Mouse (Mus musculus) spleen, adult 2 months (tissue): ENCODE measurements at regions not wholly inside any gene's neighbourhood (a gene's known extent, or its start where the extent isn't known, plus 50 kb on each side); places are given as distances from the start of the nearest gene placed in this dataset.

Experiments used
- DNase-seq, 2 experiments: peaks; one replicate each; pipeline versions ENCODE4 v3.0.0 to v3.0.0-alpha.2; 2012 to 2021; ENCODE audit warnings: low spot score in 2 of 2, low read depth in 1 of 2
- H3K27ac ChIP-seq: fragments of 200-500 bp; 2 replicates; pipeline ENCODE4 v1.5.1; 2012; ENCODE audit warnings: low read length, inconsistent platforms; ENCODE audit not compliant: insufficient read depth
- H3K27me3 ChIP-seq: fragments of 200-500 bp; 2 replicates; pipeline ENCODE4 v1.6.1; 2012; ENCODE audit warnings: mild to moderate bottlenecking, moderate library complexity, low read length, inconsistent platforms; ENCODE audit not compliant: control insufficient read depth, insufficient read depth
- H3K36me3 ChIP-seq: fragments of 200-500 bp; 2 replicates; pipeline ENCODE4 v1.6.1; 2012; ENCODE audit warnings: mild to moderate bottlenecking, low read length, inconsistent platforms; ENCODE audit not compliant: control insufficient read depth, insufficient read depth
- H3K4me1 ChIP-seq: fragments of 200-500 bp; 2 replicates; pipeline ENCODE4 v1.6.1; 2011; ENCODE audit warnings: inconsistent platforms; ENCODE audit not compliant: control insufficient read depth, insufficient read depth, insufficient read length
- H3K4me3 ChIP-seq: fragments of 200-500 bp; 2 replicates; pipeline ENCODE4 v1.5.1; 2011; ENCODE audit warnings: mild to moderate bottlenecking, inconsistent platforms; ENCODE audit not compliant: insufficient read depth, insufficient read length; ENCODE audit errors: extremely low read depth
- CTCF ChIP-seq: fragments of 200-500 bp; IDR thresholded peaks from 2 replicates; pipeline ENCODE4 v1.5.1; 2011; ENCODE audit warnings: mild to moderate bottlenecking, inconsistent platforms; ENCODE audit not compliant: insufficient read depth, insufficient read length, insufficient replicate concordance; ENCODE audit errors: extremely low read depth
- POLR2A ChIP-seq: fragments of 200-500 bp; IDR thresholded peaks from 2 replicates; pipeline ENCODE4 v1.6.1; 2011; ENCODE audit warnings: low read depth, low read length, inconsistent platforms
- WGBS: fragments of 180-500 bp; shearing (Covaris S2); methylation state at CpG from one replicate; pipeline ENCODE4 v1.1.7; 2018; 5-methylcytosine and 5-hydroxymethylcytosine counted together

- no peak for TF ChIP-seq POLR2A
- no peak for TF ChIP-seq CTCF
- Histone ChIP-seq H3K36me3 (no peaks in the 10 kb centered on the region), H3K27ac (no peak overlapping the region), H3K4me3 (no peak overlapping the region), H3K27me3 (no peaks in the 10 kb centered on the region), H3K4me1 (no peaks in the 10 kb centered on the region)
- DNase-seq, result no peak
- 81% methylated on average over 1 of the region's 1 CpGs for WGBS
Measured at GRCm38 (mm10) chr1:128975586-128975985, 297.5 kb upstream of the Thsd7b start.

- no peak for DNase-seq
- no peak overlapping the region for H3K4me3 ChIP-seq
- H3K27ac ChIP-seq, result no peak overlapping the region
- no peaks in the 10 kb centered on the region for H3K4me1 ChIP-seq
- 77% methylated on average over 2 of the region's 2 CpGs for WGBS
- H3K27me3 ChIP-seq, result no peaks in the 10 kb centered on the region
- TF ChIP-seq CTCF (no peak), POLR2A (no peak)
- no peaks in the 10 kb centered on the region for H3K36me3 ChIP-seq
Measured at GRCm38 (mm10) chr1:128951436-128951835, 321.7 kb upstream of the Thsd7b start.

- DNase-seq, result no peak
- no peaks in the 10 kb centered on the region for H3K36me3 ChIP-seq
- WGBS, result 78% methylated on average over 4 of the region's 4 CpGs
- no peak for TF ChIP-seq POLR2A
- no peak for TF ChIP-seq CTCF
- H3K27ac ChIP-seq, result no peak overlapping the region
- no peaks in the 10 kb centered on the region for H3K4me1 ChIP-seq
- H3K27me3 ChIP-seq, result no peaks in the 10 kb centered on the region
- no peak overlapping the region for H3K4me3 ChIP-seq
Measured at GRCm38 (mm10) chr1:128950512-128950911, 322.6 kb upstream of the Thsd7b start.

GRCm38 (mm10) chr1:128914811-128915210 lies 322.7 kb upstream of the Cxcr4 start:
- H3K4me3 ChIP-seq, result no peak overlapping the region
- no peaks in the 10 kb centered on the region for H3K4me1 ChIP-seq
- no peak for TF ChIP-seq CTCF
- TF ChIP-seq POLR2A, result no peak
- H3K27ac ChIP-seq, result no peak overlapping the region
- H3K27me3 ChIP-seq, result no peaks in the 10 kb centered on the region
- DNase-seq, result no peak
- H3K36me3 ChIP-seq, result no peaks in the 10 kb centered on the region
- 78% methylated on average over 1 of the region's 1 CpGs for WGBS

- TF ChIP-seq CTCF (no peak), POLR2A (no peak)
- no peak overlapping the region for H3K27ac ChIP-seq
- no peak for DNase-seq
- H3K36me3 ChIP-seq, result no peaks in the 10 kb centered on the region
- no peaks in the 10 kb centered on the region for H3K27me3 ChIP-seq
- no peak overlapping the region for H3K4me3 ChIP-seq
- no peaks in the 10 kb centered on the region for H3K4me1 ChIP-seq
Measured at GRCm38 (mm10) chr1:128912532-128912931, 320.4 kb upstream of the Cxcr4 start.

GRCm38 (mm10) chr1:128907566-128907965 lies 315.5 kb upstream of the Cxcr4 start:
- WGBS, result 88% methylated on average over 2 of the region's 2 CpGs
- Histone ChIP-seq H3K36me3 (no peaks in the 10 kb centered on the region), H3K27me3 (0 out of 2 replicates have a peak, but pooled peaks cover 2% of the 10 kb centered on the region), H3K4me1 (no peaks in the 10 kb centered on the region), H3K4me3 (no peak overlapping the region), H3K27ac (no peak overlapping the region)
- no peak for TF ChIP-seq CTCF
- TF ChIP-seq POLR2A, result no peak
- no peak for DNase-seq

GRCm38 (mm10) chr1:128898025-128898424 lies 305.9 kb upstream of the Cxcr4 start:
- WGBS, result 84% methylated on average over 8 of the region's 8 CpGs
- no peak overlapping the region for H3K27ac ChIP-seq
- DNase-seq, result no peak
- H3K27me3 ChIP-seq, result 0 out of 2 replicates have a peak, but pooled peaks cover 2% of the 10 kb centered on the region
- H3K4me1 ChIP-seq, result no peaks in the 10 kb centered on the region
- no peak overlapping the region for H3K4me3 ChIP-seq
- no peak for TF ChIP-seq POLR2A
- no peak for TF ChIP-seq CTCF
- no peaks in the 10 kb centered on the region for H3K36me3 ChIP-seq
